Mouse (Mus musculus) right cerebral cortex, postnatal 14 days (tissue): ENCODE results near the gene Pgam1.
A peak's percentile ranks its signal among the peaks of the same experiment; 100 is the strongest.
"Not testable (repeated sequence)": the region's sequence is repeated elsewhere in the genome, so short reads cannot be mapped to it uniquely, and the experiment has no call there.

Source experiments
- DNase-seq: peaks from one replicate; pipeline ENCODE4 v3.0.0; 2022

Pgam1 gene

GRCm38 (mm10) chr19:41912121-41913080 is 678 bp downstream of the Pgam1 start:
- peak; percentile 32 for DNase-seq

- no peak for DNase-seq
These were observed 2.3 kb downstream of the Pgam1 start for GRCm38 (mm10) chr19:41913774-41914591.

GRCm38 (mm10) chr19:41914592-41914882 is 2.8 kb downstream of the Pgam1 start:
- DNase-seq, result not testable (repeated sequence)

- DNase-seq, result no peak
These were observed 3.6 kb downstream of the Pgam1 start for GRCm38 (mm10) chr19:41915294-41915693.

- DNase-seq, result no peak
These were observed 5.1 kb downstream of the Pgam1 start for GRCm38 (mm10) chr19:41916853-41917252.

- DNase-seq, result no peak
These were observed 7.7 kb downstream of the Pgam1 start for GRCm38 (mm10) chr19:41919471-41919870.

- no peak for DNase-seq
These were observed 8.8 kb downstream of the Pgam1 start for GRCm38 (mm10) chr19:41920412-41921067.

- no peak for DNase-seq
These were observed 21.0 kb downstream of the Pgam1 start for GRCm38 (mm10) chr19:41932686-41933085.

GRCm38 (mm10) chr19:41933179-41934086 is 21.7 kb downstream of the Pgam1 start, which contains the start of the genes Exosc1 and Zdhhc16:
TSS of gene Exosc1 (minus strand) at chr19:41933423.
TSS of gene Zdhhc16 (plus strand) at chr19:41933480.
- DNase-seq, result peak; percentile 96

- DNase-seq, result no peak
These were observed 22.4 kb downstream of the Pgam1 start for GRCm38 (mm10) chr19:41934124-41934523.

GRCm38 (mm10) chr19:41935921-41936320 is 24.2 kb downstream of the Pgam1 start:
- no peak for DNase-seq

GRCm38 (mm10) chr19:41938539-41938938 is 26.8 kb downstream of the Pgam1 start:
- DNase-seq, result no peak

- no peak for DNase-seq
These were observed 32.1 kb downstream of the Pgam1 start for GRCm38 (mm10) chr19:41943841-41944240.

- DNase-seq, result peak; percentile 28
These were observed 40.6 kb downstream of the Pgam1 start for GRCm38 (mm10) chr19:41952287-41952686.

GRCm38 (mm10) chr19:41953574-41953973 is 41.9 kb downstream of the Pgam1 start:
- no peak for DNase-seq
